Comparison of ENCODE assay signal across 24 mouse cellular contexts in genomic region chr6:86062684-86063083, GRCm38 (mm10). TPM values are rescaled to one million over a fixed set of nuclear protein-coding genes. Genes with fewer than 3 reads are reported as not detected.
DNase-seq lines count a peak whose midpoint lies in the region; ATAC-seq and TF ChIP-seq lines count a peak whose summit lies in the region.
"Had no signal": no experiment of that assay in that cellular context is flagged by ENCODE, and none has a peak within 500 bp of the region (broad histone marks: within the 10 kb centered on the region; RNA-seq: fewer than 3 reads in every experiment).

No protein-coding gene starts in this region.

- DNase-seq in forebrain, embryonic 14.5 days (ENCODE audit: low spot score), result peak; percentile 56
- DNase-seq in kidney, postnatal 36 days, result no peak
- DNase-seq in spleen, postnatal 36 days (ENCODE audit: low spot score in 2 of 2), result no peak
- no peak for DNase-seq in cerebellum, postnatal 25 days
- DNase-seq: adrenal gland, adult 8-10 months; cerebellum, adult 2 months; heart, postnatal 14 days; kidney, adult 11 months; kidney, postnatal 14 days; thymus, adult 2 months had no signal

- H3K4me1 ChIP-seq in cortical plate, adult 2 months (ENCODE audit: control insufficient read depth, insufficient read depth, low read length), result peaks cover 50% of the 10 kb centered on the region
- H3K4me1 ChIP-seq in forebrain, embryonic 14.5 days (ENCODE audit: control insufficient read depth, insufficient read depth, low read length), result peaks cover 75% of the 10 kb centered on the region
- peaks cover 95% of the 10 kb centered on the region for H3K4me1 ChIP-seq in hindbrain, embryonic 15.5 days (replicated peaks)
- H3K4me1 ChIP-seq in midbrain, embryonic 16.5 days (ENCODE audit: control insufficient read depth, insufficient read depth, low read length), result peaks cover 87% of the 10 kb centered on the region

- H3K27me3 ChIP-seq in forebrain, embryonic 14.5 days (replicated peaks; ENCODE audit: control insufficient read depth, insufficient read depth, low read length), result no peaks in the 10 kb centered on the region
- no peaks in the 10 kb centered on the region for H3K27me3 ChIP-seq in hindbrain, embryonic 15.5 days
- no peaks in the 10 kb centered on the region for H3K27me3 ChIP-seq in midbrain, embryonic 16.5 days (ENCODE audit: control insufficient read depth, insufficient read depth, low read depth, low read length)

- TF ChIP-seq CTCF in cortical plate, adult 2 months (IDR thresholded peaks at IDR 0.05; ENCODE audit: extremely low read depth, insufficient read depth, low read length), result no peak

- 64% methylated on average over 2 of the region's 2 CpGs for WGBS in forebrain, embryonic 14.5 days
- WGBS in hindbrain, embryonic 15.5 days, result 47% methylated on average over 2 of the region's 2 CpGs
- 45% methylated on average over 2 of the region's 2 CpGs for WGBS in midbrain, embryonic 16.5 days

- H3K4me2 ChIP-seq in forebrain, embryonic 14.5 days (ENCODE audit: low read length), result no peak overlapping the region
- peak overlapping the region; percentile 16; the same call in 1 of the 2 replicates for H3K4me2 ChIP-seq in hindbrain, embryonic 15.5 days
- H3K4me2 ChIP-seq in midbrain, embryonic 16.5 days (ENCODE audit: low read length), result peak overlapping the region; percentile 29; the same call in 1 of the 2 replicates
- H3K4me2 ChIP-seq: liver, embryonic 12.5 days had no signal

- no peaks in the 10 kb centered on the region for H3K9me3 ChIP-seq in forebrain, embryonic 14.5 days (replicated peaks; ENCODE audit: control insufficient read depth, low read length)
- H3K9me3 ChIP-seq in hindbrain, embryonic 15.5 days, result no peaks in the 10 kb centered on the region
- H3K9me3 ChIP-seq in midbrain, embryonic 16.5 days (replicated peaks; ENCODE audit: control insufficient read depth, low read length, poor library complexity, severe bottlenecking), result no peaks in the 10 kb centered on the region
- H3K9me3 ChIP-seq: limb, embryonic 10.5 days; liver, embryonic 12.5 days had no signal

- no peak overlapping the region for H3K4me3 ChIP-seq in cortical plate, adult 2 months (ENCODE audit: insufficient read depth, low read length)
- H3K4me3 ChIP-seq in forebrain, embryonic 14.5 days (ENCODE audit: low read depth, low read length), result no peak overlapping the region
- no peak overlapping the region for H3K4me3 ChIP-seq in hindbrain, embryonic 15.5 days
- no peak overlapping the region for H3K4me3 ChIP-seq in midbrain, embryonic 16.5 days (ENCODE audit: low read depth, low read length)
- H3K4me3 ChIP-seq: erythroblast, embryonic 14.5 days; limb, embryonic 10.5 days; liver, embryonic 12.5 days; myocyte had no signal

- TF ChIP-seq POLR2A in cortical plate, adult 2 months (IDR thresholded peaks at IDR 0.05; ENCODE audit: extremely low read depth, insufficient read depth, low read length), result no peak

- ATAC-seq in forebrain, embryonic 14.5 days, result no peak
- ATAC-seq in hindbrain, embryonic 15.5 days (ENCODE audit: low FRiP score, low read depth), result peak; percentile 16; the same call in 1 of the 2 replicates
- ATAC-seq in midbrain, embryonic 16.5 days, result no peak
- ATAC-seq in erythroid progenitor cell, adult 5-6 weeks (replicated peaks; ENCODE audit: low FRiP score, poor library complexity, severe bottlenecking), result no peak
- ATAC-seq: liver, embryonic 12.5 days had no signal

- no peaks in the 10 kb centered on the region for H3K36me3 ChIP-seq in forebrain, embryonic 14.5 days (ENCODE audit: control insufficient read depth, insufficient read depth, low read length)
- no peaks in the 10 kb centered on the region for H3K36me3 ChIP-seq in hindbrain, embryonic 15.5 days
- H3K36me3 ChIP-seq in midbrain, embryonic 16.5 days (ENCODE audit: control insufficient read depth, insufficient read depth, low read length), result no peaks in the 10 kb centered on the region
- H3K36me3 ChIP-seq: limb, embryonic 10.5 days; liver, embryonic 12.5 days had no signal

- H3K27ac ChIP-seq in cortical plate, adult 2 months (ENCODE audit: insufficient read depth, low read length), result peak overlapping the region; percentile 95
- H3K27ac ChIP-seq in forebrain, embryonic 14.5 days (ENCODE audit: low read depth, low read length), result peak overlapping the region; percentile 94
- peak overlapping the region; percentile 90 for H3K27ac ChIP-seq in hindbrain, embryonic 15.5 days (replicated peaks)
- H3K27ac ChIP-seq in midbrain, embryonic 16.5 days (ENCODE audit: low read length), result peak overlapping the region; percentile 97
- H3K27ac ChIP-seq: limb, embryonic 10.5 days; liver, embryonic 12.5 days had no signal

- H3K9ac ChIP-seq in forebrain, embryonic 14.5 days (ENCODE audit: low read length), result no peak overlapping the region; the same call in 1 of the 2 replicates
- H3K9ac ChIP-seq in hindbrain, embryonic 15.5 days, result no peak overlapping the region
- H3K9ac ChIP-seq in midbrain, embryonic 16.5 days (ENCODE audit: low read depth, low read length), result no peak overlapping the region
- H3K9ac ChIP-seq: liver, embryonic 12.5 days had no signal

RNA-seq across cellular contexts. Expression of gene Add2, which starts 34.2 kb away (rescaled TPM):
- 121 and 124 TPM in 2 replicates for polyA plus RNA-seq in cortical plate, adult 2 months (2012; rRNA removed)
- polyA plus RNA-seq in forebrain, embryonic 14.5 days (2014; fragmentation: Nextera tagmentation; extraction: Ambion mirVana), result 108 and 134 TPM in 2 replicates
- 142 and 149 TPM in 2 replicates for polyA plus RNA-seq in hindbrain, embryonic 15.5 days (2015; fragmentation: Nextera tagmentation; extraction: Ambion mirVana)
- 166 and 197 TPM in 2 replicates for polyA plus RNA-seq in midbrain, embryonic 16.5 days (2015; fragmentation: Nextera tagmentation; extraction: Ambion mirVana)
- 138 and 175 TPM in 2 replicates for total RNA-seq in erythroid progenitor cell, adult 5-6 weeks (2015; ENCODE audit: low replicate concordance)
- total RNA-seq in erythroid progenitor cell, adult 5-6 weeks (2017; ENCODE audit: low replicate concordance), result 251 and 282 TPM in 2 replicates

RNA-seq across cellular contexts. Expression of gene Figla, which starts 46.7 kb away (rescaled TPM):
- polyA plus RNA-seq in cortical plate, adult 2 months (2012; rRNA removed), result 0.35 TPM in 1 of 2 replicates, not detected in the other
- polyA plus RNA-seq in forebrain, embryonic 14.5 days (2014; fragmentation: Nextera tagmentation; extraction: Ambion mirVana), result not detected in 2 replicates
- polyA plus RNA-seq in hindbrain, embryonic 15.5 days (2015; fragmentation: Nextera tagmentation; extraction: Ambion mirVana), result not detected in 2 replicates
- not detected in 2 replicates for polyA plus RNA-seq in midbrain, embryonic 16.5 days (2015; fragmentation: Nextera tagmentation; extraction: Ambion mirVana)
- not detected in 2 replicates for total RNA-seq in erythroid progenitor cell, adult 5-6 weeks (2015; ENCODE audit: low replicate concordance)
- not detected in 2 replicates for total RNA-seq in erythroid progenitor cell, adult 5-6 weeks (2017; ENCODE audit: low replicate concordance)
- total RNA-seq: adrenal gland, adult 8-10 months; ES-E14; gastrocnemius, adult 8-10 months; heart, postnatal 14 days; layer of hippocampus, postnatal 14 days; megakaryocyte progenitor cell, adult 5-6 weeks had no signal
- polyA plus RNA-seq: cerebellum, adult 2 months; erythroblast, embryonic 14.5 days; limb, embryonic 10.5 days; liver, embryonic 12.5 days; lung, embryonic 16.5 days; myocyte; stomach, embryonic 14.5 days; thymus, adult 2 months had no signal
